Mouse (Mus musculus) MEL (cell line): ENCODE results near the gene Pcbp3. TPM values are rescaled to one million over a fixed set of nuclear protein-coding genes. Genes with fewer than 3 reads are reported as not detected.

Experiments used
- DNase-seq: peaks from one replicate; pipeline ENCODE4 v3.0.0; 2011; ENCODE audit warnings: low read depth, low spot score
- H3K27ac ChIP-seq: 2 replicates; pipeline ENCODE4 v1.5.1; 2012; ENCODE audit warnings: low read depth, mild to moderate bottlenecking, control low read depth, low read length, moderate library complexity; ENCODE audit not compliant: control insufficient read depth
- H3K27me3 ChIP-seq, 2 experiments: fragments of 150-350 bp in 1 of 2; sonication (generic) in 1 of 2; 2 replicates each; pipeline ENCODE4 v1.6.1; 2012; ENCODE audit warnings: low read length in 2 of 2, mild to moderate bottlenecking in 2 of 2, improper control_type of control experiment in 1 of 2, moderate library complexity in 1 of 2; ENCODE audit not compliant: insufficient read depth in 2 of 2, control insufficient read depth in 1 of 2
- H3K36me3 ChIP-seq, 2 experiments: 2 replicates each; pipeline ENCODE4 v1.6.1; 2012 to 2014; ENCODE audit warnings: low read length in 2 of 2, improper control_type of control experiment in 1 of 2, inconsistent platforms in 1 of 2, mild to moderate bottlenecking in 1 of 2; ENCODE audit not compliant: insufficient read depth in 2 of 2, control insufficient read depth in 1 of 2
- H3K4me1 ChIP-seq, 2 experiments: fragments of 150-350 bp in 1 of 2; sonication (generic) in 1 of 2; 2 replicates each; pipeline ENCODE4 v1.6.1; 2012; ENCODE audit warnings: low read length in 2 of 2, improper control_type of control experiment in 1 of 2, mild to moderate bottlenecking in 1 of 2; ENCODE audit not compliant: insufficient read depth in 2 of 2, control insufficient read depth in 1 of 2
- H3K4me3 ChIP-seq, 2 experiments: fragments of 150-350 bp in 1 of 2; sonication (generic) in 1 of 2; 2 replicates each; pipeline ENCODE4 v1.5.1; 2012; ENCODE audit warnings: low read depth in 2 of 2, low read length in 2 of 2, mild to moderate bottlenecking in 2 of 2, moderate library complexity in 2 of 2, control low read depth in 1 of 2, improper control_type of control experiment in 1 of 2; ENCODE audit not compliant: control insufficient read depth in 1 of 2, insufficient read depth in 1 of 2
- H3K79me2 ChIP-seq: 2 replicates; pipeline ENCODE4 v1.6.1; 2012; ENCODE audit warnings: mild to moderate bottlenecking, low read length, moderate library complexity; ENCODE audit not compliant: control insufficient read depth, poor library complexity, insufficient read depth
- H3K9ac ChIP-seq: 2 replicates; pipeline ENCODE4 v1.6.1; 2012; ENCODE audit warnings: low read depth, mild to moderate bottlenecking, control low read depth, low read length, moderate library complexity; ENCODE audit not compliant: control insufficient read depth, poor library complexity, severe bottlenecking
- H3K9me3 ChIP-seq: fragments of 150-350 bp; sonication (generic); replicated peaks from 2 replicates; pipeline ENCODE4 v1.6.1; 2012; ENCODE audit warnings: mild to moderate bottlenecking, low read length, improper control_type of control experiment, moderate library complexity; ENCODE audit not compliant: insufficient read depth
- CHD2 ChIP-seq: IDR thresholded peaks from 2 replicates; pipeline ENCODE4 v1.6.1; 2011; ENCODE audit warnings: low read length, improper control_type of control experiment
- E2F4 ChIP-seq: IDR thresholded peaks from 2 replicates; pipeline ENCODE4 v1.6.1; 2011; ENCODE audit warnings: low read depth, low read length, improper control_type of control experiment, borderline replicate concordance
- ELF1 ChIP-seq: IDR thresholded peaks from 2 replicates; pipeline ENCODE4 v1.6.1; 2014; ENCODE audit warnings: low read depth, mild to moderate bottlenecking, inconsistent platforms, low read length, improper control_type of control experiment, moderate library complexity
- ETS1 ChIP-seq: IDR thresholded peaks from 2 replicates; pipeline ENCODE4 v1.6.1; 2012; ENCODE audit warnings: low read depth, mild to moderate bottlenecking, inconsistent platforms, low read length, improper control_type of control experiment, moderate library complexity
- GABPA ChIP-seq: IDR thresholded peaks from 2 replicates; pipeline ENCODE4 v1.6.1; 2012; ENCODE audit warnings: low read depth, mild to moderate bottlenecking, inconsistent platforms, low read length, improper control_type of control experiment, moderate library complexity
- HCFC1 ChIP-seq: IDR thresholded peaks from 2 replicates; pipeline ENCODE4 v1.6.1; 2012; ENCODE audit warnings: low read depth, mild to moderate bottlenecking, inconsistent platforms, low read length, improper control_type of control experiment, moderate library complexity
- JUND ChIP-seq: IDR thresholded peaks from 2 replicates; pipeline ENCODE4 v1.6.1; 2011; ENCODE audit warnings: low read depth, mild to moderate bottlenecking, improper control_type of control experiment, low read length
- KAT2A ChIP-seq: conservative IDR thresholded peaks from 2 replicates; pipeline ENCODE4 v1.6.1; 2012; ENCODE audit warnings: low read depth, low read length, improper control_type of control experiment, inconsistent platforms
- MAFK ChIP-seq: IDR thresholded peaks from 2 replicates; pipeline ENCODE4 v1.6.1; 2011; ENCODE audit warnings: low read depth, mild to moderate bottlenecking, low read length, improper control_type of control experiment, borderline replicate concordance
- MXI1 ChIP-seq: IDR thresholded peaks from 2 replicates; pipeline ENCODE4 v1.6.1; 2011; ENCODE audit warnings: mild to moderate bottlenecking, low read depth, low read length, improper control_type of control experiment
- MYC ChIP-seq: IDR thresholded peaks from 2 replicates; pipeline ENCODE4 v1.6.1; 2011; ENCODE audit warnings: low read depth, mild to moderate bottlenecking, low read length, improper control_type of control experiment, moderate library complexity
- NELFE ChIP-seq: IDR thresholded peaks from 2 replicates; pipeline ENCODE4 v1.6.1; 2011; ENCODE audit warnings: low read depth, low read length, improper control_type of control experiment
- NRF1 ChIP-seq: IDR thresholded peaks from 2 replicates; pipeline ENCODE4 v1.6.1; 2014; ENCODE audit warnings: low read depth, mild to moderate bottlenecking, inconsistent platforms, low read length, improper control_type of control experiment, moderate library complexity; ENCODE audit not compliant: poor library complexity, insufficient read depth, severe bottlenecking
- POLR2AphosphoS2 ChIP-seq: IDR thresholded peaks from 2 replicates; pipeline ENCODE4 v1.6.1; 2011; ENCODE audit warnings: low read length, improper control_type of control experiment
- POLR2AphosphoS5 ChIP-seq: IDR thresholded peaks from 2 replicates; pipeline ENCODE4 v1.6.1; 2012; ENCODE audit warnings: low read depth, borderline replicate concordance, mild to moderate bottlenecking, inconsistent platforms, low read length, moderate library complexity, mixed read lengths
- RAD21 ChIP-seq: IDR thresholded peaks from 2 replicates; pipeline ENCODE4 v1.6.1; 2011; ENCODE audit warnings: mild to moderate bottlenecking, low read depth, low read length, improper control_type of control experiment
- RCOR1 ChIP-seq: IDR thresholded peaks from 2 replicates; pipeline ENCODE4 v1.6.1; 2012; ENCODE audit warnings: low read depth, mild to moderate bottlenecking, inconsistent platforms, low read length, improper control_type of control experiment
- SMC3 ChIP-seq: IDR thresholded peaks from 2 replicates; pipeline ENCODE4 v1.6.1; 2011; ENCODE audit warnings: low read depth, low read length, improper control_type of control experiment
- TAL1 ChIP-seq: IDR thresholded peaks from 2 replicates; pipeline ENCODE4 v1.6.1; 2012; ENCODE audit warnings: mild to moderate bottlenecking, inconsistent platforms, low read length, moderate library complexity, mixed read lengths
- USF1 ChIP-seq: IDR thresholded peaks from 2 replicates; pipeline ENCODE4 v1.6.1; 2014; ENCODE audit warnings: low read depth, mild to moderate bottlenecking, inconsistent platforms, low read length, improper control_type of control experiment, moderate library complexity
- ZC3H11A ChIP-seq: IDR thresholded peaks from 2 replicates; pipeline ENCODE4 v1.6.1; 2012; ENCODE audit warnings: low read depth, mild to moderate bottlenecking, inconsistent platforms, low read length, improper control_type of control experiment
- ZNF384 ChIP-seq: IDR thresholded peaks from 2 replicates; pipeline ENCODE4 v1.6.1; 2012; ENCODE audit warnings: low read depth, mild to moderate bottlenecking, inconsistent platforms, low read length, improper control_type of control experiment
- polyA plus RNA-seq, 2 experiments: library from polyadenylated mRNA; stranded (reverse) in 1 of 2; unstranded in 1 of 2; fragments of >175 nt in 1 of 2; fragments of >200 nt in 1 of 2; gene quantifications; 2 replicates each; pipeline versions ENCODE4 v1.2.1 to v1.2.4; 2012; ENCODE audit warnings: low replicate concordance in 2 of 2, low read depth in 1 of 2; ENCODE audit not compliant: insufficient read length in 2 of 2, insufficient read depth in 1 of 2, missing spikeins in 1 of 2
- total RNA-seq: library from RNA; depleted of rRNA; stranded (reverse); fragments of 300-350 nt; gene quantifications from 2 replicates; pipeline ENCODE4 v1.2.3, GENCODE M21; 2012

Pcbp3 gene
- total and polyA plus RNA-seq, 3 experiments, result 1.1 to 3.3 TPM; not detected in 1

DNA sequence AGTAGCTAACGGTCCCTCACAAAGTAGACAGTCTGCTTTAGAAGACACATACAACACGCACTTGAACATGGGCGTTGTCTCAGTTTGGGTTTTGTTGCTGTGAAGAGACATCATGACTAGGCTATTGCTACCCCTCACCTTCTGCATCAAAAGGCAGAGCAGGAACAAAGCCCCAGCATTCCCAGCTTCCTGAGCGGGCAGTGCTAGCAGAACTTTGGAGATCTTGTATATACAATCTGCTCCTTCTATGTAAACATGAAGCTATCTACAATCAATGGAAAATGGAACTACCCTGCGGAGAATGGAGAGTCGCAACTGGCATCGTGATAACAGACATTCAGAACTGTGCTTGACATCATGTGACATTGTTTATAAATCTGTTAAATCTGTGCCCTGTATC lies 9.3 kb upstream of the Pcbp3 start:
- H3K79me2 ChIP-seq, result no peaks in the 10 kb centered on the region
- DNase-seq, result no peak
- peaks cover 0 to 2% of the 10 kb centered on the region in 2 experiments; a peak in 1 of 4 replicates for H3K27me3 ChIP-seq
- no peaks in the 10 kb centered on the region for H3K36me3 ChIP-seq
- H3K4me1 ChIP-seq, result no peaks in the 10 kb centered on the region
- no peak overlapping the region for H3K4me3 ChIP-seq
- H3K9ac ChIP-seq, result no peak overlapping the region
- no peaks in the 10 kb centered on the region for H3K9me3 ChIP-seq
- TF ChIP-seq RCOR1, result no peak
- no peak for TF ChIP-seq TAL1
- TF ChIP-seq POLR2AphosphoS5, result no peak
- TF ChIP-seq SMC3, result no peak
- TF ChIP-seq USF1, result no peak
- no peak for TF ChIP-seq HCFC1
- TF ChIP-seq JUND, result no peak
- TF ChIP-seq MYC, result no peak
- TF ChIP-seq ZC3H11A, result no peak
- TF ChIP-seq CHD2, result no peak
- TF ChIP-seq NELFE, result no peak
- H3K27ac ChIP-seq, result no peak overlapping the region

DNA sequence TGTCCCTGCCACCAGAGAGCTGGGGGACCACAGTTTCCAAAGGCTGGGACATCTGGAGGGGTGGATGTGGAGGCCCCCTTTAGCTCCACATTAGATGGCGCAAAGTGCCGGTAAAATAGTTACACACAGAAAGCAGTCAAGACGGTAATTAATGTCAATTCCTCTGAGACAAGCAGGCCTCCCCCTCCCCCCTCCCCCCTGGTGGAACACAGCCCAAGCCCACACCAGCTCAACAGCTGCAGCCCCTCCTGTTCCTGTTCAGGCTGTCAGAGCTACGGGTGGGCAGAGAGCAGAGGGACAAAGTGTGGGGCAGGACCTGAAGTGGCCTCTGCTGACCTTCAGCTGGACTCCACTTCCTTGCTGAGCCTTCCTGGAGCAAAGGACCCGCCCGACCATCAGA lies 2.7 kb upstream of the Pcbp3 start:
- Histone ChIP-seq H3K79me2 (no peaks in the 10 kb centered on the region), H3K9me3 (no peaks in the 10 kb centered on the region), H3K36me3 (no peaks in the 10 kb centered on the region), H3K27me3 (no peaks in the 10 kb centered on the region; a peak in 1 of 4 replicates), H3K27ac (no peak overlapping the region), H3K9ac (no peak overlapping the region), H3K4me1 (no peaks in the 10 kb centered on the region), H3K4me3 (no peak overlapping the region)
- DNase-seq, result no peak
- TF ChIP-seq KAT2A (no peak), GABPA (no peak), CHD2 (no peak)

DNA sequence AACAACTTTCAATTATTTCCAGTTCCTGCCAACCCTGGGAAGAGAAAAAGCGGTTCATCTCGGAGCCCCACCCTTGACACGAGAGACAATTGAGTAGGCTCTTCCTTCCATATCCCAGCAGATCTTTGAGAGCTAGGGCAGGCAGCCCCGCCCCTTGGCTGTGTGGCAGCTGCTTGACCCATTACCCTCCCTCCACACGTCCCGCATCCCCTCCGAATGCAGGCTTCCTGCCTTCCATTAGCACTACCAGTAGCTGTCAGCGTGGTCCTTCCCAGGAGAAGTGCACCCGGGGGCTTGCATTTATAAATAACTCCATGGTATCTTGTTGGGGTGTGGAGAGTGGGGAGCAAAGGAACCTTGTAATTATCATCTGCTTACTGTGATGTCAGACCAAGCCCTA lies 2.3 kb upstream of the Pcbp3 start:
- Histone ChIP-seq H3K27ac (no peak overlapping the region), H3K9ac (no peak overlapping the region), H3K36me3 (no peaks in the 10 kb centered on the region), H3K4me1 (no peaks in the 10 kb centered on the region), H3K27me3 (no peaks in the 10 kb centered on the region; a peak in 1 of 4 replicates), H3K9me3 (no peaks in the 10 kb centered on the region), H3K79me2 (no peaks in the 10 kb centered on the region), H3K4me3 (no peak overlapping the region)
- TF ChIP-seq ZC3H11A, result no peak
- no peak for TF ChIP-seq MAFK
- no peak for TF ChIP-seq RCOR1
- no peak for TF ChIP-seq MYC
- TF ChIP-seq RAD21, result no peak
- no peak for TF ChIP-seq ZNF384
- no peak for TF ChIP-seq ETS1
- no peak for TF ChIP-seq POLR2AphosphoS2
- no peak for TF ChIP-seq USF1
- no peak for TF ChIP-seq SMC3
- no peak for TF ChIP-seq NRF1
- no peak for TF ChIP-seq E2F4
- TF ChIP-seq MXI1, result no peak
- no peak for TF ChIP-seq ELF1
- no peak for DNase-seq
